Mouse (Mus musculus): ENCODE measurements around the gene S100a6.

The S100a6 gene

DNA sequence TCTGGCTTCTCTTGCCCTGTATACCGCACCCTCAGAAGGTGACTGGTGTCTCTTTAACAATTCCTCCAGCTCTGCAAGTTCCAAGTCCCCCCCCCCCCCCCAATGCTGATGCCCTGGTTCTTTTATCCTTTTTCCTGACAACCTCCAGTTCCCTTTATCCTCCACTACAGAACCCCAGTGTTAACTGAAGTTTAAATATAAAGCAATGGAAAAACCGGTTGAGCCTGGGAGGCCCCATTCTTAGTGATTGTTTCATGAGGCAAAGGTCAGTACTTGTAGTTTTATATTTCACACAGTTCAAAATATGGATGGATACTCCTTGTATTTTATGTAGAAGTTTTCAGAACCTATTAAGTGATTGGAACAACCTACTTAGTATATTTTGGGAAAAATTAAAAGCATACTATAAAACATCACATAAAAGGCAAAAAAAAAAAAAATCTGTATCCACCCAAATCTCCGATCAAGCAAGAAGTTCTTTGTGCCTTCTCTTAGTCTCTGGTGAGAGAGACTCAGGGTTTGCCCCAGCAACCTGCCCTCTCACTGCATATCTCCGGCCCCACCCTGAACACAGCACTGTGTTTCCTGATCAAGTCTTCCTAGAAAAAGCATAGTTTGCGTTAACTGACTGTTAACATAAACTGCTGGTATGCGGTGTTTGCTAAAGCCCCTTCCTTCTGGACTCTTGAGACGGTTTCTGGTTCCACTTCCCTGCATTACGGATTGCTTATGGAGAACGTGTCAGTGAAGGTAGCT, 13.8 kb downstream of the S100a6 start:
- no peak for DNase-seq (ENCODE audit: low read depth, low spot score)

DNA sequence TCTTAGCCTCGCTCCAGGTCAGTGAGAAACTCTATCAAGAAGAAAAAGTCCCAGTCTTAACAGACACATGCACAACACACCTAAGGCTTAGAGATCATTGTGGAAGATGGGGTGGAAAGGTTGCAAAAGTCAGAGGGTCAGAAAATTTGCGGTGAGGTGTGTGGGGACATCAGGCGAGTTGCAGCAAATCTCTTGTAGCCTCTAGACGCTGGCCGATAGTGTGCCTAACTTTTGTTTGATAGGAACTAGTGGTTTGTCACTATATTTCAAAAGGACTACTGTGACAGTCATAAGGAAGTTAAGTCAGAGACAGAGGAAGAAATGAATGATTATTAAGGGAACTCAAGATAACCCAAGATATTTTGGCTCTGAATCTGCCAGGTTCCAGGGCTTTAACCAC, 14.7 kb downstream of the S100a6 start:
- DNase-seq (ENCODE audit: low read depth, low spot score): no peak

DNA sequence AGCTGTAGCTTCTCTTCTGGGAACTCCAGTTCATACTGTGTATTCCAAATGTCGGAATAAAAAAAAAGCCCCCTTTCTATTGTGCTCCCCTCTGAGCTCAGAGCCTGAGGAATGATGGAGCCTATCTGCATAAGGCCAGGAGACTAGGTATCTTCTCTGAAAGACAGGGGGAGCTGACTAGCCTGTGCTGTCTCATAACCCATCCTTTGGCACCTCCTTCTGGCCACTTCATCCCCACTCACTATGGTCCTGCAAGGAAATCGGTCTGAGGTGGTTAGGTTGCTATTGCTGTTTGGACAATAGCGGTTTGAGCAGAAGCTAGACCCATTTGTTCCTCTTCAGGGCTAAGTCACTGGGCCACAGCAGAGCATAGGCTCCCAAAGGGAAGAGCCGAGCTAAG, 15.1 kb downstream of the S100a6 start:
- peak; percentile 87 for DNase-seq (ENCODE audit: low read depth, low spot score)

DNA sequence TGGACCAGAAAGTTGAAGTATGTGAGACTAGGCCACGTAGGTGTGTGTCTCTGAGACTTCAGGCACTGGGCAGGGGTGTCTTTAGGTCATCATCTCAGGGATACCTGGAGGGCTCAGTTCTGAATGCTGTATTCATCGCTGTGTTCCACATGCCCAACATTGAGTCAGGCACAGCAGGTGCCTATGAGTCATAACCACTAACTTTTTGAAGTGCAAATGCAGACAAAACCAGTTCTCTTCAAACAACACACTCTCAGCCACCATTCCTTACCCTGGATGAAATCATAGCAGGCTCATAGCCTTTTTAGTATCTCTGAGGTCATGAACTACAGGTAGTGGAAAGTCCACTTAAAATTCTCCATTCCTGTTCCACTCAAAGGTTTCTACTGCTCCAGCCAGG, 16.6 kb downstream of the S100a6 start:
- no peak for DNase-seq (ENCODE audit: low read depth, low spot score)

DNA sequence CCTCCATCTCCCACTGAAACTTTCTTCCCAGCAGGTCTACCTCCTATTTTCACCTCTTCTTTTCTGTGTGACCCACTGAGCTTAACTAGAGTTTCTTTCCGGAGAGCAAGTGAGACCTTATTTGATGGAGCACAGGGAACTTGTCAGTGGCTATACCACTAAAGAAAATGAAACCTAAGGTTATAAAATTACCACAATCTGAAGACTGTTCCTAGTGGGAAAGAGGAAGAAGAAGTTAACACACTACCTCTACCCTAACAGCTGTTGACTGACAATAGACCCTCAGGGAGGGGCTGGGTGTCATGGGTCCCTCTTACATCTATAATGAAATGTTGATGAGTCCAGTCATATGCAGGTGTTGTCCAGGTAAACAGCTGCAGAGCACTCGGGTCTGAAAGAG, 19.3 kb downstream of the S100a6 start:
- no peak for DNase-seq (ENCODE audit: low read depth, low spot score)

DNA sequence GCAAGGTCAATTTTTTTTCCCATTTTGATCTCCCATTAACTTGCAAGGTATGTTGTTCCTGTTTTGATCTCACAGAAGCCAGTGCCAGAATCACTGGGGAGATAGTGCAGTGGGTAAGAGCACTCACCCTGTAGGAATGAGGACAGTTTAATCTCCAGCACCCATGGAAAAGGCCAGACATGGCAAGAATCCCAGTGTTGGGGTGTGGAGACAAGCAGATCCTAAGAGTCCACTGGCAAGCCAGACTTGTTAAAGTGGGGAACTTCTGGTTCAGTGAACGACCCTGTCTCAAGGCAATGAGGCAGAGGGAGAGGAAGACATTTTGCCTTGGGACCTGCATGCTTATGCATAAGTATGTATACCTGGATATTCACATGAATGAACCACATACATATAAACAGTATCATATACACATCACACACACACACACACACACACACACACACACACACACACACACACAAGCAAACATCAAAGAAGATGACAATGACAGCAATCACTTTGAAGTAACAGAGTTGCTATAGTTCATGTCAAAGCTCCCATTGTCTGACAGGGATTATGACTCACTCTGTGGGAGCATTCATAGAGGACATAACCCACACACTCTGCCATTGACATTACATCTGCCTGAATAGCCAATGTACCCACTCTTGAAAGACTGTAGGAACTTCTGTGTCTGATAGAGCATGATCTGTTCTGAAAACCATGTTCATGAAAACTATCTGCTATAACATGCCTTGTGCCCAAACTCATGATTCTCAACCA, 26.0 kb downstream of the S100a6 start:
- peak; percentile 59 for DNase-seq (ENCODE audit: low read depth, low spot score)

DNA sequence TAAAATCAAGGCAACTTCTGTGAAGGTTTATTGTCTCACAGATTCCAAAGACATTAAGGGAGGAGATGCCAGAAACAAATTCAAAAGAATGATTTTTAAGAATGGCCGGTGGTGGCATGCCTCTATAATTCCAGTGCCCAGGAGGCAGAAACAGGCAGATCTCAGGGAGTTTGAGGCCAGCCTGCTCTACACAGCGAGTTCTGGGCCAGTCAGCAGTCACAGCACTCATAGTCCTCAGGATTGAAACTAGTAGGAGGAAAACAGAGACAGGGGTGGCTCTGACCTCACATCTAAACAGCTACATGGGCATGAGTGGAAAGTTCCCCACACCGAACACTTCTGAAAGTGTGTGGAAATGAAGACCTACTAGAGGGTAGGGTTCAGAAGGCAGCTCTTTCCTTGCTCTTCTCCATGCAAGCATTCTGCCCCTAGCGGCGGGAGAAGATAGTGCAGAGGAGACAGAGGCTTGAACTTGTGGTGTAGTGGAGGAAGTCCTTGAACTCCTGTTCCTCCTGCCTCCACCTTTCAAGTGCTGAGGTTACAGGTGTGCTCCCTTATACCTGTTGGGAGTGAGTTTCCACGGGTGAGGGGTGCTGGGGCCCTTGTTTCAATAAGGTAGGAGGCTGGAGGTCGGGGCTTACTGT, 27.0 kb downstream of the S100a6 start:
- DNase-seq (ENCODE audit: low read depth, low spot score): no peak

DNA sequence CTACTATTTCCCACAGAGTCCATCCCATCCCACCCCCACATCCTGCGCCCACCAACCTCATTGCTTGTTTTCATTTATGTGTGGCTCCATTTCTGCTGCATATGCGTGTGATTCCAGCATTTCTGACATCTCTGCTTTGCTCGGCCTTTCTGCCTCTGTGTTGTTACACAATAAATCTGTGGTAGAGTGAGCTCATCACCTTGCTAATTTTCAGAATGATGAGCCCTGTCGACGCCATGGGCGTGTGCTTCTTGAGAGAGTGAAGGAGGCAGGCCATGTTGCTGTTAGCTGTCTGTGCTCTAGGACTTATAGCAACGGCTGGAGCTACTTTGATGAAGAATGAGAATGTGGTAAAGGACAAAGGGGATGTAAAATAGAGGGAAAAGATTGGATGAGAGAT, 28.3 kb downstream of the S100a6 start:
- peak; percentile 64 for DNase-seq (ENCODE audit: low read depth, low spot score)

DNA sequence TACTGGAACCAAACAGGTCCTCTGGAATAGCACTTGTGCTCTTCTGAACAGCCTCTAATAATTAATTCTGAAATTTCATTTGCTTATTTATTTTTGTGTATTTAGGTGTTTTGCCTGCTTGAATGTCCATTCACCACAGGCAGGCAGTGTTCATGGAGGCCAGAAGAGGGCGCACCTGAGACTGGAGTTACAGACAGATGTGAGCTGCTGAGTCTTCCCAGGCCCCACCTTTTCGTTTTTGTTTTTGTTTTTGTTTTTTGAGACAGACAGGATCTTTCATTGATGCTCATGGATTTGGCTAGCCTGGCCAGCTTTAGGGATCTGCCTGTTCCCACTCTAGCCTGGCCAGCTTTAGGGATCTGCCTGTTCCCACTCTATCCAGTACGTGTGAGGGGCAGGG, 31.5 kb downstream of the S100a6 start:
- DNase-seq (ENCODE audit: low read depth, low spot score): peak; percentile 77

DNA sequence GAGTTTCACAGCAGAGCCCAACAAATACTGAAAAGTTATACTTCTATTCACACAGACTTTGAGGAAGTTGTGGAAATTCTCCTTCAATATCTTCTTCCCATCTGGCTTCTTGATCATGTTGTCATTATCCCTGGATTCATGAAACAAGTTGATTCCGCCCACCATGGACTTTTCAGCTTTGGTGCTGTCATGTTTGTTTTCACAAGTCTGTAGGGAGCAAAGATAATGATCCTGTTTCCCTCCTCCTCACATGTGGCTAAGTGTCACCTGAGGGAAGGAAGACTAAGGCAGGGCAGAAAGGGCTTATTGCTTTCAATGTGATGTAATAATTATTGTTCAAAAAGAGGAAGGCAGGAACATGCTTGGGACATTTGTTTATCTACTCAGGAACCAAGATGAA, 34.6 kb downstream of the S100a6 start:
- DNase-seq (ENCODE audit: low read depth, low spot score): no peak

DNA sequence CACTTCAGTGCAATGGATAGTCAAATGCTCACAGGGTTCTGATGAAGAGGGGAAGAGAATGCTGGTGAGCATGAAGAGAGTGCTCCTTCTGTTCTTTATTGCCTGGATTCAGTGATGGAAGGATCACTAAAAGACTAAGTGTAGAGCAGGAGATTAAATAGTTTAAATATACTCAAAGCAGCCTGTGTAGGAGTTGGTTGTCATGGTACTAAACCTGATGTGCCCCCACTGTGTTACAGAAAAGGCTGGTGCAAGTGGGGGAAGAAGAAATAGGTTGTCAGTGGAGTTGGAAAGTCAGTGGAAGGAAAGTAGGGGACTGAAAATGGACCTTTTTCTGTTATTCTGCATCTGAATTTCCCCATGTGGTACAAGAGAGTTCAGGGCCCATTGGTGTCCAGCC, 36.3 kb downstream of the S100a6 start:
- no peak for DNase-seq (ENCODE audit: low read depth, low spot score)

DNA sequence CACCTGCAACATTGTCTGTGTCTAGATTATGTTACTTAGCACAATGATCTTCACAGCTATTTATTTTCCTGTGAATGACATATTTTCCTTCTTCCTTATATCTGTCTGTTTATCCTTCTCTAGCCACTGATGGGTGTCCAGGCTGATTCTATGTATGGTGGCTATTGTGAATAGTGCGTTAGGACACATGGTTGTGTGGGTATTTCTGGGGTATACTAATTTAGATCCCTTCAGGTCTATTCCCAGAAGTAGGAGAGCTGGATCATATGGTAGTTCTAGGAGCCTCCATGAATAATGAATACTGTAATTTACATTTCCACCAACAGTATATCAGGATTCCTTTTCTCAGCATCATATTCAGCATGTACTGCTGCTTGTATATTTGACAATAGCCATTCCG, 37.1 kb downstream of the S100a6 start:
- DNase-seq (ENCODE audit: low read depth, low spot score): no peak

DNA sequence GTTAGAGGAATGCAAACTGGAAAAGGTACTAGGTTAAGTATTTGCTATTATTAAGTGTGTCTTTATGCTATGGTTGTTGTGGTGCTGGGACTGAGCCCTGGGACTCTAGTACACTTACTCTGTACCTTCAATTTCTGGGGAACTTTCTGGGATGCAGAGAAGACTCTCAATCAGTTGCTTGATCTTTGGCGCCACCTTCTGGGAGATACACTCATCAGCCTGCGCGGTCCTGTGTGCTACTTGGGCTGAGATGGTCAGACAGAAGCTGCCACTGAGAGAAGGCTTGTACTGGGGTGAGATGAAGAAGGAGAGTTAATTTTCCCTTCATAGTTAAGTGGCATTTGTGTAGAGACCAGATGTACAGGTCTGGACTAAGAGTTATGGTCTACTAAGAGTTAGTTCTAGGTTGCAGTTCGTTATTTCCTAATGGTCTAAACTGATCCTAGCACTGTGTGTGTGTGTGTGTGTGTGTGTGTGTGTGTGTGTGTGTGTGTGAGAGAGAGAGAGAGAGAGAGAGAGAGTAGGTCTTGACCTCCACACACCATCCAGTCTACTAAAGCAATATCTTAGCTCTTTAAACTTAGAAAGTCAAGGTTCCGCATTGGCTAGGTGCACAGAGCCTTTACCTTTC, 40.3 kb downstream of the S100a6 start:
- peak; percentile 94 for DNase-seq (ENCODE audit: low read depth, low spot score)

DNA sequence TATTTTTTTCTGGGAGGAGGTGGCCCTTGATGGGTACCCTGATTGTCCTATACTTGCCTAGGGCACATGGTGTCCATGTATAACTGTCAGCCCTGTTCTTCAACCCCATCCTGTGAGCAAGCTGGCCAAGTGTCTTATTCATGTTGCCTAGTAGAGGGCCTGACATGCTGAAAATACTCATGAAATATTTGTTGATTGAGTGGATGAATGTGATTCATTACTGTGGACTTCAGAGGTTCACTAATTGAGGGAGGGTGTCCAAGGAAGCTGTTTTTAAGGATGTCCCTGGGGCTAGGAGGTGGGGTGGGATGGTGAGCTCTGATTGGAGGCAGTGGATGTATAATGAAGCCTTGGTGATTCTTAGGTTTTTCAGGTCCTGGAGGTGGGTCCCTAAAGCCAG, 41.0 kb downstream of the S100a6 start, which contains the start of gene S100a7a:
Gene S100a7a, plus strand, starts transcription at position 301 of the 400 bp plus-strand sequence.
- no peak for DNase-seq (ENCODE audit: low read depth, low spot score)

DNA sequence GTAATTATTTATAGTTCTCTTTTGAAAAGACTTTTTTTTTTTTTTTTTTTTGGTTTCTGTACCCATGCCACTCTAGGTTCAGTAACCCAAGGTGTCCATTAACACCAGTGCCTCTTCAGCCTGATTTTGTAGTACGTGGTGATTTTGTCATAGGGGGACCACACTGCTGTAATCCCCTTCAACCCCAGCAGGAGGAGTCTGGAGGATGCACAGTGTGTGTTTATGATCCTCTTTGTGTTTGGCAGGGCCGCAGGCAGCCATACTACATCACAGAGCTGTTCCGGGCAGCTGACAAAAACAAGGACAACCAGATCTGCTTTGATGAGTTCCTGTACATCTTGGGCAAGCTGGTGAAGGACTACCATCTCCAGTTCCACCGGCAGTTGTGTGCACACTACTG, 44.7 kb downstream of the S100a6 start:
- peak; percentile 50 for DNase-seq (ENCODE audit: low read depth, low spot score)

DNA sequence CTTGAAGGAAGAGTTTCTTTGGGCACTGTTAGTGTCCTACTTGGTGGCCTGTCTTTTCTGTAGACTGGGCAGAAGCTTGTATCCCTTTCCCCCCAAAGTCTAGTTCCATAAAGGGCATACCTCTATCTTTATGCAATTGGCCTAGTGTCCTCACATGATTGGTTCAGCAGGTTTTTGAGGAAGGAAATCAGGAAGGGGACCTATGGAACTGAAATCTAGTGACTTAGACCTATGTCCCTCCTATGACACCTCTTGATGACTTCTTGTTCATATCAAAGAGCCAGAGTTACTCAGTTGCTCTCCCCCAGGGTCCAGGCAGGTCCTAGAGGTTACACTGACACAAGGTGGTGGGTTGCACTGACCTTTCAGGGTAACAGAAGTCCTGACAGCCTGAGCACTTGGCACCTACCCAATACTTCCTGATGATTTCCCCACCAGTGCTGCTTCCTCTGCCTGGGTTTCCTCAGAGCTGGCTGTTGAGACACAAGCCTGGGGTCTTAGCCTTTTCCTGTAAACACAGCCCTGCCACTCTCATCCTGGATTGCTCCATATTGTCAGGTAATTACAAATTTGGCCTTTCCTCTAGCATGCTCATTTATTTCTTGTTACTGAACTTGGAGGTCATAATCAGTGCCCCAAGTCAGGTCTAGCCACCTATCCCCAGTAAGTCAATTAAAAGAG, 46.8 kb downstream of the S100a6 start:
- no peak for DNase-seq (ENCODE audit: low read depth, low spot score)

DNA sequence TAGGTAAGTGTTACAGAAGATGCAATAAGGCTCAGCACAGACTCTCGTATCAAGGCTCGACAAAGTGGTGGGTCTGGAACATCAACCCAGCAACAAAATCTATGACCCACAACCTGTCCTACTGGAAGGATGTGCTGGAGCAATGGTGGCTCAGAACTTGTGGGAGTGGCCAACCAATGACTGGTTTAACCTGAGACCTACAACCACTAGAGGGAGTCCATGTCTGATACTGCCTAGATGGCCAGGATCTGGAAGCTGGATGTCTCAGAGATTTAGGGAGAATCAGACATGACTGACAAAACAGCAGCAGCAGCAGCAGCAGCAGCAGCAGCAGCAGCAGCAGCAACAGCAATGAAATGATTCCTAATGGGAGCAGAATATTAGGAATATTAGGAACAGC, 51.5 kb downstream of the S100a6 start:
- DNase-seq (ENCODE audit: low read depth, low spot score): peak; percentile 78

DNA sequence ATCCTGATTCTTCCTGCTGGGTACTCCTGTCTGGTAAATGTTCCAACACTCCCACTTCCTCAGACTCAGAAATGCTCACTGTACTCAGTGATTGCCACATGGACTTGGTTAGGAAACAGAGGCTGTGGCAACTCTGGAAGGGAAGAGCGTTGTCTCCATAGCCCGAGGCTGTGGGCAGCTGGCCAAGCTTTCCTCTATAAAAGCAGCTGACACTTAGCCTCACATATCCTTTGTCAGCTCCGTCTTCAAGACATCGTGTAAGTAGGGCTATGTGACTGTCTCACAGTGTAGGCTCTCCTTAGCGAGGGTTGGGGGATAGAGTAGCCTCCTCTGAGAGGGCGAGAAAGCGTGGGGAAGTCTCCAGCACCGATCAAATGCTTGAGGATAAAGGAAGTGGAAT, 56.2 kb downstream of the S100a6 start, which contains the start of gene S100a8:
Gene S100a8, plus strand, starts transcription at position 133 of the 400 bp plus-strand sequence.
- DNase-seq (ENCODE audit: low read depth, low spot score): peak; percentile 93
